Mouse (Mus musculus) adrenal gland, adult 8-10 months (tissue): ENCODE data around the gene Tmem161a. TPM values are rescaled to one million over a fixed set of nuclear protein-coding genes. Genes with fewer than 3 reads are reported as not detected.

ENCODE experiments used
- DNase-seq: peaks from one replicate; pipeline ENCODE4 v3.0.0; 2022
- total RNA-seq, 4 experiments: library from RNA; stranded (reverse); gene quantifications; 2 replicates each; pipeline ENCODE4 v1.2.4; 2022

Gene Tmem161a
- 10 to 100 TPM; 70.3 to 95.5 (median 90.6) TPM for total RNA-seq

GRCm38 (mm10) chr8:70172043-70172681 is at the start of gene Tmem161a:
TSS of gene Tmem161a (plus strand) at chr8:70172356.
- peak; percentile 93 for DNase-seq

DNA sequence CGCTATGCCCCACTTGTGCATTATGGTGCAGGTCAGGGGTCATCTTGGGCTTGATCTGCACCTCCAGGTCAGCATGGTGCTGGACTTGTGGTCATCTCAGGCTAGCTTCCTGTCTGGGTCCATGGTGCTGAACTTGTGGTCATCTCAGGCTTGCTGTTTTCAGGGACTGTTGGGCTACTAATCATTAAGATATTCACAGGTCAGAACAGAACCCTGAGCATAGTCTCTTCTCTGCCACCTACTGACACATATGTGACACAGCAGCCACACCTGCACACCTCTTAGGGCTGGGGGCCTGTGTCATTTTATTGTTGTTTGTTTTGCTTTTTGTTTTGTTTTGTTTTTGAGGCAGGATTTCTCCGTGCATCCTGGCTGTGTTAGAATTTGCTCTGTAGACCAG is 49.3 kb upstream of the Tmem161a start:
- no peak for DNase-seq

DNA sequence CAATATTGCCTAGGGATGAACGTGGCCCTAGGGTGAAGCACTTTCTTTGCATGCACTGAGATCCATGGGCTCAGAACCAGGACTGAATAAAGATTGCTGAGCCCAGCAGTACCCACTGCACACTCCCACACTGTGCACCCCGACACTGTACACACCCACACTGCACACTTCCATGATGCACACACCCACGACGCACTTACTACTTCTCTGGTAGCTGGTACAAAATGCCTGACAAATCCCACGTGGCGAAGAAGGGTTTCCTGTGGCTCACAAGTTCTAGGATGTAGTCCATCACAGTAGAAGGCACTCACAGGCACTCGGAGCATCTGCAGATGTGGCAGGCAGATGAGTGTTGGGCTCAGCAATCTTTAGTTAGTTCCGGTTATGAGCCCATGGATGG is 47.2 kb upstream of the Tmem161a start:
- no peak for DNase-seq

GRCm38 (mm10) chr8:70128435-70128834 is 43.7 kb upstream of the Tmem161a start:
- peak; percentile 34 for DNase-seq

GRCm38 (mm10) chr8:70129309-70129952 is 42.7 kb upstream of the Tmem161a start:
- peak; percentile 28 for DNase-seq

GRCm38 (mm10) chr8:70130066-70130465 is 42.1 kb upstream of the Tmem161a start:
- no peak for DNase-seq

- DNase-seq, result peak; percentile 70
Observed at GRCm38 (mm10) chr8:70131166-70131883, 40.8 kb upstream of the Tmem161a start, which contains the start of gene Nr2c2ap. TSS of gene Nr2c2ap (plus strand) at chr8:70131333.

- DNase-seq, result no peak
Observed at GRCm38 (mm10) chr8:70134086-70134485, 38.1 kb upstream of the Tmem161a start.

- no peak for DNase-seq
Observed at GRCm38 (mm10) chr8:70134931-70135330, 37.2 kb upstream of the Tmem161a start.

DNA sequence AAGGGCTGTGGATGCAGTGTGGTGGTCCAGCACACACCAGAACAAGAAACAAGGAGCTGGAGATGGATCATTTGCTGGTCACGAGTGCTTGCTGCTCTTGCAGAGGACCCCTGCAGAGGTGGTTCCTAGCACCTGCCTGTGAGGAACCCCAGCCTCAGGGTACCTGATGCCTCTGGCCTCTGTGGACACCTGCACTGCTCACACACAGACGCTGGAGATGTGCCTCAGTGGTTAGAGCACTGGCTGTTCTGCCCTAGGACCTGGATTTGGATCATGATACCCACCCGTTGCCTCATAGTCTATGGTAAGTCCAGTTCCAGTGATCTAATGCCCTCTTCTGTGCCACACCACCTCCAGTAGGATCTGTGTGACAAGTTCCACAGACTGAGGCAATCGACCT is 35.6 kb upstream of the Tmem161a start:
- DNase-seq, result no peak

- DNase-seq, result no peak
Observed at GRCm38 (mm10) chr8:70137890-70138289, 34.3 kb upstream of the Tmem161a start.

DNA sequence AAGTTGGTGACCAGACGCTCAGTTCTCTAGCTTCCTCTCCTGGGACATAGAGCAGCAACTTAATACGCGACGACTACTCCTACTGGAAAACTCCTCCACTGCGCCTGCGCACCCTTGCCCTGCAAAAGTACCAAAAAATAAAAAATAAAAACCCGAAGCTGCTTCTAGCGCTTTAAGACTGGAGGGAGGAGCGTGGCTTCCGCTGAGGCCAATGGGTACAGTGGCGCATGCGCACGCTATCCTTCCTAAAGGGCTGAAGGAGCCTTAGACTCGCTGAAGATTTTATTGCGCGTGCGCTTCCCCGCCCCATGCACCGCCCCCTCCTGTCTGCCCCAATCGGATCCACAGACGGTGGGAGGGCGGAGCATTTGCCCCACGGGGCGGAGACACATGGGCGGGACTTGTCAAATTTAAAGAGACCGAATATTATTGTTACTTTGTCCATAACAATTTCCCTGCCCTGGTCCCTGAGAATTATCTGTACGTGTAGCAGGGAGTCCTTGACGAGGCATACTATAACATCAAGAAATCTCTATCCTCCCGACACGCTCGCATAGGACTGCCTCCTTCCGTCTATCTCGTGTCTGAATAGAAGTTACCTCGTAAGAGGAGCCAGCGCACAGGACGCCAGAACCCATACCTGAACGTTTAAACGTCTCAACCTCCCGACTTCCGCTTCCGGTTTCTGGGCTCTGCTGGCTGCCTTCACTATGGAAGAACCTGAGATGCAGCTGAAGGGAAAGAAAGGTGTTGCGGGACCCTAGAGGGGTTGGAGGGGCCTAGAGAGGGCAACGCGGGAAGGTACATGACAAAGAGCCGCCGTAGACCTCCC is 32.9 kb upstream of the Tmem161a start, which contains the start of the genes Rfxank, Borcs8 and Mef2b:
Gene Rfxank (minus strand): TSS at position 129 of the 832 bp plus-strand sequence.
Gene Borcs8 (plus strand): TSS at position 474 of the 832 bp plus-strand sequence.
Gene Mef2b (plus strand): TSS at position 686 of the 832 bp plus-strand sequence.
- peak; percentile 99 for DNase-seq

- DNase-seq, result no peak
Observed at GRCm38 (mm10) chr8:70139981-70140380, 32.2 kb upstream of the Tmem161a start.

- DNase-seq, result no peak
Observed at GRCm38 (mm10) chr8:70147678-70148607, 24.2 kb upstream of the Tmem161a start.

GRCm38 (mm10) chr8:70150158-70150557 is 22.0 kb upstream of the Tmem161a start:
- no peak for DNase-seq

DNA sequence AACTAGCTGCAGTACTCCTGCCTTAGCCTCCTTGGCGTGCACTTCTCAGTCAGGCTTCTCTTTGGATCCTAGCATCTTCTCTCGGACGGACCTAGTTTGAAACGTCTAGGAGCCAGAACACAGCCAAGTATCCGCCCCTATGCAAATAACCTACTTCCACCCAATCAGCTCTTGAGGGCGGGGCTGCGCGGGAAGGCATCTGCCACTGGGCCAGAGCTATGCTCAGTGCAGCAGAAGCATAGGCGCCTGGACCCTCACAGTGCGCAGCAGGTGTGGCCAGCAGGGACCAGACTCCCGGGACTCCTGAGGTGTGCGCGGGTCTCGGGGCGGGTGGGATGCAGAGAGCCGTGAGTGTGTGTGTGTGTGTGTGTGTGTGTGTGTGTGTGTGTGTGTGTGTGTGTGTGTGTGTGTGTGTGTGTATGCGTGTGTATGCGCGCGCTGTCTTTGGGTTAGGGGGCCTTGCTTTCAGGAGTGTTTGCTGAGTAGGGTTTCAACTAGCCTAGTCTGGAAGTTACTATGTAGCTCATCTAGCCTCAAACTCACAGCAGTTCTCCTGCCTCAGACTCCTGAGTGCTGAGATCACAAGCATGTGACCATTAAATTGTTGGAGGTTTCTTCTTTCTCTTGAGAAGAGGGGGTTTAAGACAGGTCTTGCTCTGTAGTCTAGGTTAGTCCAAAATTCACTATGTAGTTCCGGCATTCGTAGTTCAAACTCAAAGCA is 19.5 kb upstream of the Tmem161a start:
- DNase-seq, result peak; percentile 48

- DNase-seq, result no peak
Observed at GRCm38 (mm10) chr8:70157240-70157800, 14.8 kb upstream of the Tmem161a start.

- peak; percentile 45 for DNase-seq
Observed at GRCm38 (mm10) chr8:70158069-70158853, 13.9 kb upstream of the Tmem161a start.

GRCm38 (mm10) chr8:70159211-70159610 is 12.9 kb upstream of the Tmem161a start:
- no peak for DNase-seq
